Mouse (Mus musculus): ENCODE measurements around the gene A2ml1. TPM values are rescaled to one million over a fixed set of nuclear protein-coding genes. Genes with fewer than 3 reads are reported as not detected.

A2ml1 gene
- polyA plus RNA-seq, 1 experiment = not detected

DNA sequence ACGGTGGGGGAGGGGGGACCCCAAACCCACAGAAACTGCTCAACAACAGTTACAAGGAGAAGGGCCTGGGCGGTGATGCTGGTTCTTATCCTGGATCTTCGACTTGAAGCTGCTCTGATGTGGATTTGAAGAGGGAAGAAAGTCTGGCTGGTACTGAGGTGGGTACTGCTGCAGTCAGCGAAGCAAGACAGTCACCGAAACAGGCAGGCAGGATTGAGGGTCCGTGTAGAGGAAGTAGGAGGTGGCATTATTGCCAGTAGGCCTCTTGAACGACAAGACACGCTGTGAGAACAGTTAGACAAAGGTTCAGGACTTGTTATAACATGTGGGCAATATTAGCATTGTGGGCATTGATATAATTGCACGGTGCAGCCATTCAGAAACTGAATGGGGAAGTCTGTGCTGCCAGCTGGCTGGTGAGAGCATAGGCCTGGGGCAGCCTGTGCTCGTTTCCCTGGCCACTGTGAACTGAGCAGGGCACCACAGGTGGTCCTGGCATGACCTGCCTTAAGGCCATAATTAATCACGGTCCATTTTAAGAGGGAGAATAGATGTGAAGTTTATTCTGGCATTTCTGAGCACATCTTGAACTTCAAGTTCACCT lies 4.3 kb upstream of the A2ml1 start:
- TF ChIP-seq CTCF (IDR thresholded peaks at IDR 0.05; ENCODE audit: control insufficient read depth, insufficient read depth, low read length) = no peak
- no peak for TF ChIP-seq POLR2A (IDR thresholded peaks at IDR 0.05; ENCODE audit: borderline replicate concordance, control insufficient read depth, low read depth, low read length)
- Histone ChIP-seq H3K4me1 (ENCODE audit: control insufficient read depth, insufficient read depth, low read length) (no peaks in the 10 kb centered on the region; the same call in 1 of the 2 replicates), H3K27ac (ENCODE audit: control insufficient read depth, insufficient read depth, low read depth, low read length, poor library complexity) (no peak overlapping the region), H3K4me3 (replicated peaks; ENCODE audit: control insufficient read depth, low read depth, low read length) (no peak overlapping the region)
- WGBS = 57% methylated on average over 11 of the region's 11 CpGs

DNA sequence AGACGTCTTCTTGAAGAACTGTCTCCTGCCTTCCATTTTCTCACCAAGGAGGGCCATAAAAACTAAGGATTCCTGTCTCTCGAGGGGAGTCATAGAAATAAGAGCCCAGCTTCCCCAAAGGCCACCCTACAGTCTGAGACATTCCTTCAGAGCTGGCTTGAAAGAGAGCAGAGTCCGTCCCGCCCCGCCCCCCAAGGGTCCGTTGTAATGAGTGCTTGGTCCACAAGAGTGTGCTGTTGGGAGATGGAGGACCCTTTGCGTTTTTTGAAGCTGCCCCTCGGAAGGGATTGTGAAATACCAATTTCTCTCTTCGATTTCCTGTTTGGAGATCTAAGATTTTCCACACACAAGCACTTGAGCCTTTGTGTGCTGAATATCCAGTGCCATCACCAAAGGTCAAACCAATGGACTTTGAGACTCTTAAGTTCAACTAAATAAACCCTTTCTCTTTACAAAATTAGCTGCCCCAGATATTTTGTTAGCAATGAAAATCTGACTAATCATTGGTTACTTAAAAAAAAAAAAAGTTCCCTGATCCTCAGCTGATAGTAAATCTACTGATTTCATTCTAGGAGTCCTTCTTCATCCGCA lies 2.8 kb upstream of the A2ml1 start:
- Histone ChIP-seq H3K27ac (ENCODE audit: control insufficient read depth, insufficient read depth, low read depth, low read length, poor library complexity) (no peak overlapping the region), H3K4me1 (ENCODE audit: control insufficient read depth, insufficient read depth, low read length) (no peaks in the 10 kb centered on the region; the same call in 1 of the 2 replicates), H3K4me3 (replicated peaks; ENCODE audit: control insufficient read depth, low read depth, low read length) (no peak overlapping the region)
- TF ChIP-seq CTCF (IDR thresholded peaks at IDR 0.05; ENCODE audit: control insufficient read depth, insufficient read depth, low read length) (no peak), POLR2A (IDR thresholded peaks at IDR 0.05; ENCODE audit: borderline replicate concordance, control insufficient read depth, low read depth, low read length) (no peak)
- 22% methylated on average over 10 of the region's 10 CpGs for WGBS

DNA sequence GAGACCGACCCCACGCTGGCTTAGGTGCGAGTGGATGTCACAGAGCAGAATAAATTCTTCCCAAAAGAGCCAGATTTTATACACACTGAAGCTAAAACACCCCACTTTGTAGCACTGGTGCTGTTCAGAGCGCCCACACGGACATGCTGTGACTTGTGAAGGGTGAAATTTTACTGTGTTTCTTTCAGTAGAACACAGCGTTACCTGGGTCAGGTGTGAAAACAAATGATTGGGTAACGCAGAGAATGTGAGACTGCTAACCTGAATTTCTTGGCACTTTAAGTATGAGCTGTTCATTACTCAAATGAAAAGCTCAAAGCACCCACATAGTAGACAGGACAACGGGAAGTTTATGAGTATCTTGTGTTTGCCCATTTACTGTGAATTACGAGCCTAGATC lies 4.1 kb downstream of the A2ml1 start:
- Histone ChIP-seq H3K4me1 (ENCODE audit: control insufficient read depth, insufficient read depth, low read length) (no peaks in the 10 kb centered on the region), H3K27ac (ENCODE audit: control insufficient read depth, insufficient read depth, low read depth, low read length, poor library complexity) (no peak overlapping the region), H3K4me3 (replicated peaks; ENCODE audit: control insufficient read depth, low read depth, low read length) (no peak overlapping the region)
- TF ChIP-seq POLR2A (IDR thresholded peaks at IDR 0.05; ENCODE audit: borderline replicate concordance, control insufficient read depth, low read depth, low read length) = no peak
- TF ChIP-seq CTCF (IDR thresholded peaks at IDR 0.05; ENCODE audit: control insufficient read depth, insufficient read depth, low read length) = no peak
- WGBS = 74% methylated on average over 9 of the region's 9 CpGs

DNA sequence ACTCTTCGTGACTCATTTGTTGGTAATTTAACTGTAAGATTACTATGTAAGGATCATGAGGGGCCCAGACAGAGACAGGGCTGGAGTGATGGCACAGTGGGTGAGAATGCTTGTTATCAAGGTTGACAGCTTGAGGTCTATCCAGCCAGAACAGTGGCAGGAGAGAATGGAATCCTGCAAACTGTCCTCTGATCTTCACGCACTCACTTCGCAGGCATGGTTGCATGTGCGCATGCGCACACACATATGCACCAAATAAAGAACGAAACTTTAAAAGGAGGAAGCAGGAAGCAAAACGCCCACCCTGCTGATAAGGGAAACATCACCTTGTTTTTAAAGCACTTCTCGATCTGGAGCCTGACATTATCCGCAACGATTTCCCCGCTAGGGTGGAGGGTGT lies 14.8 kb downstream of the A2ml1 start:
- Histone ChIP-seq H3K4me1 (ENCODE audit: control insufficient read depth, insufficient read depth, low read length) (no peaks in the 10 kb centered on the region), H3K4me3 (replicated peaks; ENCODE audit: control insufficient read depth, low read depth, low read length) (no peak overlapping the region), H3K27ac (ENCODE audit: control insufficient read depth, insufficient read depth, low read depth, low read length, poor library complexity) (no peak overlapping the region)
- 86% methylated on average over 11 of the region's 11 CpGs for WGBS
- TF ChIP-seq CTCF (IDR thresholded peaks at IDR 0.05; ENCODE audit: control insufficient read depth, insufficient read depth, low read length) (no peak), POLR2A (IDR thresholded peaks at IDR 0.05; ENCODE audit: borderline replicate concordance, control insufficient read depth, low read depth, low read length) (no peak)

DNA sequence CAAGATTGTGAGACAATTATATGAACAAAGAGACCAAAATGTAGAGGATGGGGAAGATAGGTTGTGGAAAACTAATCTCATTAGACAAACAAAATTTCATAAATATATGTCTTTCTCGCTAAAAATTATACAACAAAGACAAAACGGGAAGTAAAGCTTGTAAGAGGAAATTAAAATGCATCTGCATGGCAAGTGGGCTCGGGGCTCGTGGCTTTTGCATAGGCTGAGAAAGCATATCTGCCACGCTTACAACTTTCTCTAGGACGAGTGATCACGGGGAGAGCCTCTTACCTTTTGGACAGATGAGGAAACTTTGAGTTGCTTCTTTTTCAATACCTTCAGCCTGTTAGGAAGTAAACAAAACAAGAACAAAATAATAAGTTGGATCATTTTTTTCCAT lies 27.4 kb downstream of the A2ml1 start:
- TF ChIP-seq CTCF (IDR thresholded peaks at IDR 0.05; ENCODE audit: control insufficient read depth, insufficient read depth, low read length) (no peak), POLR2A (IDR thresholded peaks at IDR 0.05; ENCODE audit: borderline replicate concordance, control insufficient read depth, low read depth, low read length) (no peak)
- H3K4me1 ChIP-seq (ENCODE audit: control insufficient read depth, insufficient read depth, low read length) = no peaks in the 10 kb centered on the region
- H3K27ac ChIP-seq (ENCODE audit: control insufficient read depth, insufficient read depth, low read depth, low read length, poor library complexity) = no peak overlapping the region
- no peak overlapping the region for H3K4me3 ChIP-seq (replicated peaks; ENCODE audit: control insufficient read depth, low read depth, low read length)
- 2% methylated on average over 7 of the region's 7 CpGs for WGBS

DNA sequence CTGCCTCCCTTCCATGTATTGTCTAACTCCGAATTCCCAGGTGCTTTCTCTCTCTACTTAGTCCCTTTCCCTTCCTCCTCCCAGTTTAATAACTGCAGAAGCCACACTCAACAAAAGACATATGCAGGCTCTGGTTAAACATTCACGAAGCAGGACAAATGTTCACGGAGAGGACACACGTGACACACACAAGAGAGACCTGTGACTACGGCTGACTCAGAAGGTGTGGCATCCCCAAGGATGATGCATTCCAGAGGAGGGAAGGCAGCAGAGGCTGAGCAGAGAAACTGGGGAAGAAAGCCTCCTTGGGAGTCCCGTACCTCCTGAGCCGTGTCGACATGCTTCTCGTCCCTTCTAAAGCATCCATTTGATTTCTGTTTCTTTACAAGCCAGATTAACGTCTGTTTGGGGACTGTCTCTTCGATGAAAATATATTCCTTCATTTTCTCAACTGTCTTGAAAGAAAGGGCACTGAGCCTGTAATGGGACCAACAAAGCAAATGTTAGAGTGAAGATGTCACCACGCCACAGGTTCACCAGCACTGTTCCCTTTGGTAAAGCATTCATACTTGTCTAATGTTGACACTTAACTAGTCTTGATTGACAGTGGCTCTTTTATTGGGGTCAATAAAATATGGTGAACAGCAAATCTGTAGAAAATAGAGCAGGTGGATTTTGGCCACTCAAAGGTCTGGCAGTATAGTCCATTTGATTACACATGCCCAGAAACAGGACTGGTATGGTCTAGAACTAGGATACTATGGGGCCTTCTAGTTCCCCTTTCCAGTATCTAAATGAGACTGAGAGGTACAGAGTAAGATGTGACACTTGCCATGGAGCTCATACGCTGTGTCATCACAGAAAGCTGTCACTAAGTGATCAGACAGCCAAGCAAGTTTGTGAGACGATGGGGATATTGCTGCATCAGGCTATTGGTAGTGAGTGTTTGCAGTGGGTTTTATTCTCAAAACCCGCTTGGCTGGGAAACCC lies 31.6 kb downstream of the A2ml1 start:
- 81% methylated on average over 15 of the region's 15 CpGs for WGBS
- TF ChIP-seq CTCF (IDR thresholded peaks at IDR 0.05; ENCODE audit: control insufficient read depth, insufficient read depth, low read length) = no peak
- no peak for TF ChIP-seq POLR2A (IDR thresholded peaks at IDR 0.05; ENCODE audit: borderline replicate concordance, control insufficient read depth, low read depth, low read length)
- H3K4me3 ChIP-seq (replicated peaks; ENCODE audit: control insufficient read depth, low read depth, low read length) = no peak overlapping the region
- no peak overlapping the region for H3K27ac ChIP-seq (ENCODE audit: control insufficient read depth, insufficient read depth, low read depth, low read length, poor library complexity)
- H3K4me1 ChIP-seq (ENCODE audit: control insufficient read depth, insufficient read depth, low read length) = no peaks in the 10 kb centered on the region

DNA sequence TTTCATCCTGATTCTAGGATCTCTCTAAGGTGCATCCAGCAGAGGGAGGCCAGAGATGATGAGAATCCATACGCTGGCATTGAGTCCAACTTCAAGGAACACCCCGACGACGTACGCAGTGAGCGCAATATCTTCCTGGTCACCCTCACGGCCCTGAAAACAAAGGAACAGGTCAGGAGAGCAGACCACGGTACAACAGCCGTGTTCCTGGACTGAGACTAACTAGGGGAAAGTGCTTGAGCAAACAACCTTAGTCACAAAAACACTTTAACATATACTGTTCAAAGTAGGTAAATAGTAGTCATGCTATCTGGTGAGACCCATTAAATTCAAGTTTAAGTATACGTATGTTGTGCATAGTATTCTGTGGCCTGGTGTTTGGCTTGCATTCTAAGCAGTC lies 32.9 kb downstream of the A2ml1 start:
- no peak overlapping the region for H3K4me3 ChIP-seq (replicated peaks; ENCODE audit: control insufficient read depth, low read depth, low read length)
- WGBS = 83% methylated on average over 10 of the region's 10 CpGs
- TF ChIP-seq POLR2A (IDR thresholded peaks at IDR 0.05; ENCODE audit: borderline replicate concordance, control insufficient read depth, low read depth, low read length) = no peak
- TF ChIP-seq CTCF (IDR thresholded peaks at IDR 0.05; ENCODE audit: control insufficient read depth, insufficient read depth, low read length) = no peak
- no peaks in the 10 kb centered on the region for H3K4me1 ChIP-seq (ENCODE audit: control insufficient read depth, insufficient read depth, low read length)
- H3K27ac ChIP-seq (ENCODE audit: control insufficient read depth, insufficient read depth, low read depth, low read length, poor library complexity) = no peak overlapping the region

DNA sequence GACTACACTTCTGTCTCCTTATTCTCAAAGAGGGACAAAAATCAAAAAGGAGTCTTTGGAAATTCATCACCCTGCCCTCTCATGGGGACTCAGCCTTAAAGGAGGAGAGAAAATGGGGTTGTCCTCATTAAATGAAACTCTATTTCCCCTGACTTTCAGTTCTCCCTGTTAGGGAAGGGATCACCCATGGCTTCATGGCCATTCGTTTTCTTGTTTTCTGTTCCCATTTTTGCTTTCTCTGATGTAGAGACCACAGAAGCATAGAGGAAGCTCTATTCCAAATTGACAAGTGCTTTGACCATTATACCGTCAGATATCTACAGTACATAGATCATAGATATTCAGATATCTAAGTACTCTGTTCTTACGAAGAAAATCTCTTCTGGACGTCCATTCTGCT lies 36.0 kb downstream of the A2ml1 start:
- Histone ChIP-seq H3K4me1 (ENCODE audit: control insufficient read depth, insufficient read depth, low read length) (no peaks in the 10 kb centered on the region), H3K27ac (ENCODE audit: control insufficient read depth, insufficient read depth, low read depth, low read length, poor library complexity) (no peak overlapping the region), H3K4me3 (replicated peaks; ENCODE audit: control insufficient read depth, low read depth, low read length) (no peak overlapping the region)
- TF ChIP-seq CTCF (IDR thresholded peaks at IDR 0.05; ENCODE audit: control insufficient read depth, insufficient read depth, low read length) (no peak), POLR2A (IDR thresholded peaks at IDR 0.05; ENCODE audit: borderline replicate concordance, control insufficient read depth, low read depth, low read length) (no peak)
- WGBS = 64% methylated on average over 4 of the region's 4 CpGs
